Mouse (Mus musculus) embryo, embryonic 11 days (tissue): ENCODE data around the gene Itgb3bp.

Experiments
- DNase-seq: peaks from one replicate; pipeline ENCODE4 v3.0.0-alpha.2; 2015

Itgb3bp gene

GRCm38 (mm10) chr4:99715783-99716416 lies 213.7 kb downstream of the Itgb3bp start:
- DNase-seq, result no peak
